Mouse (Mus musculus): ENCODE data around the gene Tmco4.
A peak's percentile ranks its signal among the peaks of the same experiment; 100 is the strongest.

The Tmco4 gene

DNA sequence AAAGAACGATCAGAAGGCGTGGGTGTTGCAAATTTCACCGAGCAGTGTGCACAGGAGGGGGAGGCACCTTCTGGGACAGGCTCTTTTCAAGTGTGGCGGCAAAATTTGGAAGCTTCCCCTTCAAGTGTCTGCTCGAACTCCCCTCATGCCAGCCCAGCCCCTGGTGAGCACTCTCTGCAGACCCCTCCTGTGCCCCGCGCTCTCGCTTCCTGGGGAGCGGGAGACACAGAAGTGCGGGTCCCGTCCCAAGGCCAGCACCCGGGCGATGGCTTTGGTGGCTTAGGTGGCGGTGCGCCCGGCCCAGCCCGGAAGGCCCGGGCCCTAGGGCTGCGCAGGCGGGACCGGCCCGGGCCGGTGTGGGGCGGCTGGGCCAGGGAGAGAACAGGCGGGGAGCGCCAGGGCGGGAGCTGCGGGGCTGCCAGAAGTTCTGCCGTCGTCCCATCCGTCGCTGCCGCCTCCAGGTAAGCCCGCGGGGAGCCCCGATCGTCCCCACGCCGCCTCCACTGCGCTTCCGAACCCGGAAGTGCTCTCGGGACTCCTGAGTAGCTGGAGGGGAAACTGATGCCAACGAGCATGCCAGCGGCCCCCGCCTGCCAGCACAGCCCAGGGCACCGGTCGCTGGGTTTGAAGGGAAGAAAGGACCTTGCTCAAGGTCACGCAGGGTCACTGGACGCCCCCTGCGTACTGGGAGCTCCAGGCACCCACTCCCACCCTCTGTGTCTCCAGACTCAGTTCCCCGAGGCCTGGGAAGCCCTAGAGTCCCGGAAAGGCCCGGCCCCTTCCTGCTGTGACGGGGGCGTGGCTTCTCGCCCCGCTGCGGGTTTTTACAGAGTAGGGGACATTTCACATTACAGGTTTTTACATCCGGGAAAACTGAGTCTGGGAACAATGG lies at the start of gene Tmco4:
Gene Tmco4, plus strand, starts transcription at position 62 of the 892 bp plus-strand sequence.
- peak in 1 of 2 experiments; percentile 45 for DNase-seq (ENCODE audit: low spot score in 2 of 2)

DNA sequence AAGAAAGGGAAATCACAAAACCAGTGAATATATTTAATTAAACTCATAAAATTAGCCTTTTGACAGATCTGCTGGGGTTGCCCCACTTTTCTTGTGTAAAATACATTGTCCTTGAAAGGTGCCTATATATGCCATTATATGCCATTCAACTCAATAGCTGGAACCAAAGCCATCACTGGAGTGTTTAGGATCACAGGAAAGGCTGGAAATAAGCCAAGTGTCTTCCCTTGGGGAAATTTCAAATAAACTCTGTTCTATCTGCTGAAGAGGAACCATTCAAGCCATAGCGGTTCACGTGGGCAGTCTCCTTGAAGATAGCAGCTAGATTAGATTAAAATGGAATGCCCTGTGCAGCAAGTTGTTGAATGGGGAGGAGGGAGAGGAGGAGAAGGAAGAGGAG lies 47.1 kb upstream of the Tmco4 start:
- no peak for DNase-seq (ENCODE audit: low spot score in 2 of 2)

DNA sequence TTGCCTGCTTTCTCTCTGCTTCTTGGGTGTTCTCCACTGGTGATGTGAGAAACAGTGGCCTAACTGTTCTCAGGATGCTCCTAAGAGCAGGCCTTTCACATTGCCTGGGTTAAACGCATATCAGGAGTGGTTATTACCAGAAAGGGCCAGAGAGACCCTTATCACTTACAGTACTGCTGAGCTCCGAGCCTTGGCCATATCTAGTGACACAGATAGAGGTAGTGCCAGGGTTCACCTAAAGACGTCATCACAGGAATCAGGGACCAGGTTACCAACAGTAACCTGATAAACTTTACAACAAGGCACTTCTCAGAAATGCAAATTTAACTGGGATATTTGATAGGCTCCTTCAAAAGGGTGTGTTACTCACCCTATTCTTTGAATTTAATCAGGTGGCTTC lies 38.8 kb upstream of the Tmco4 start:
- DNase-seq (ENCODE audit: low spot score in 2 of 2), result no peak

- DNase-seq (ENCODE audit: low spot score in 2 of 2), result no peak
Observed at GRCm38 (mm10) chr4:138934456-138935145, 38.1 kb upstream of the Tmco4 start.

- no peak for DNase-seq (ENCODE audit: low spot score in 2 of 2)
Observed at GRCm38 (mm10) chr4:138938495-138939269, 34.0 kb upstream of the Tmco4 start.

GRCm38 (mm10) chr4:138939481-138939880 lies 33.2 kb upstream of the Tmco4 start:
- DNase-seq (ENCODE audit: low spot score in 2 of 2), result no peak

- DNase-seq (ENCODE audit: low spot score in 2 of 2), result no peak
Observed at GRCm38 (mm10) chr4:138941401-138941800, 31.3 kb upstream of the Tmco4 start.

GRCm38 (mm10) chr4:138941966-138942365 lies 30.7 kb upstream of the Tmco4 start:
- no peak for DNase-seq (ENCODE audit: low spot score in 2 of 2)

DNA sequence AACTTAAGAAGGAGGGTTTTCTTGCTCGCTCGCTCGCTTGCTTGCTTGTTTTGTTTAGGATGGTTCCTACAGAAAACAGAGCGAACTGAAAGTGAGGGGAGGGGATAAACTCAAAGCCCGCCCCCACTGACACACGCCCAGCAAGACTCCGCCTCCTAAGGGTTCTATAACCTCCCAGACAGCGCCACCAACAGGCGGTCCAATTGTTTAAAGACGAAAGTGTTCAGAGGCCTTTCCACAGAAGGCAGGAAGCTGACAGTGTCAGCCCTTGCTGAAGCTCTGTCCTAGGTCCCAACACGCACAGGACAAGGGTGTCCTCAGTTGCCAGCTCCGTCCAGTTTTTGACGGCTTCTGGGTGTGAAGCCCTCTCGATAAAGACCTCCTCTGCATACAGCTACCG lies 29.0 kb upstream of the Tmco4 start:
- peak in 1 of 2 experiments; percentile 58 for DNase-seq (ENCODE audit: low spot score in 2 of 2)

DNA sequence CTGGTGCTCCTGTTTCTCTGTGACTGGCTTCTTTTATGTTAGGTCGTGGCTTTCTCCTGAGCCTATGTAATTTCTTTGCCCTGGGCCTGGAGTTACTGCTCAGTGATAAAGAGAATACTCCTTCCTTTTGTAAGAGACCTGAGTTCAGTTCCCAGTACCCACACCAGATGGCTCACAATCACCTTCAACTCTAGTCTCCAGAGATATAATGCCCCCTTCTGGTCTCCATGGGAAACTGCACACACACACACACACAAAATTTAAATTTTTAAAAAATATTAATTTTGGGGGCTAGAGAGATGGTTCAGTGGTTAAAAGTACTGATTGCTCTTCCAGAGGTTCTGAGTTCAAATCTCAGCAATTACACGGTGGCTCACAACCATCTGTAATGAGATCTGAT lies 24.4 kb upstream of the Tmco4 start:
- DNase-seq (ENCODE audit: low spot score in 2 of 2), result no peak

- no peak for DNase-seq (ENCODE audit: low spot score in 2 of 2)
Observed at GRCm38 (mm10) chr4:138958612-138959011, 14.1 kb upstream of the Tmco4 start.

DNA sequence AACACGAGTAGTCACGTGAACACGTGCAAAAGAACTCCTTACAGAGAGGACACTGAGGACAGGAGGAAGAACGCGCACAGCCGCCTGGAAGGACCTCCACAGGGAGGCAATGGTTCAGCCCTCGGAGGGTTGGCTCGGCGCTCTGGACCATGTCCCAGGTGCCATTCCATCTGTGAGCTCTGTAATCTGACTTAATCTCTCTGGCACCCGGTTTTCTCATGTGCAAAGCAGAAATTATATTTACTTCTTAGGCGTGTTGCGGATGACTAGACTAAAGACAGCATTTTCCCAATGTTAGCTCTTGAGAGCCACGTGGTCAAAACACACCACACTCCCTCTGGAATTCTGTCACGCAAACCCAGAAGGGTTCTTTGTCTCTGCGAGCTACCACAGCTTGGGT lies 13.6 kb upstream of the Tmco4 start:
- DNase-seq (ENCODE audit: low spot score in 2 of 2), result peak in 1 of 2 experiments; percentile 49

DNA sequence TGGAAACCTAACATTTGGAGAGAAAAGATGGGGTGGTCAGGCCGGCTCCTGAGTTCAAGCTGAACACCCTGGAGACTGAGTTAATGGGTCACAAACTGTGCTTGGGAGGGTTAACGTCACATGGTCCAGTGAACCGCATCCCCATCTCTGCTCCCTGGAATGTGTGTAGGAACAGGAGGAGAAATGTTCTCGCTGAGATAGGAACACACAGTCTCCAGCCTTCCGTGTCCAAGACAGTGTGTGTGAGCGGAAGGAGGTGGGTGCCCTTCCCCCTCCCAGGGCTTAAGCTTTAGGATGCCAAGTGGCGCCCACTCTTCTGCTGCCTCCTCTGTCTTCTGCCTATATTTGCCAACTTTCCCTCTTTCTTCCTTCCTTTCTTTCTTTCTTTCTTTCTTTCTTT lies 12.8 kb upstream of the Tmco4 start:
- peak in 1 of 2 experiments; percentile 43 for DNase-seq (ENCODE audit: low spot score in 2 of 2)

GRCm38 (mm10) chr4:138962719-138963118 lies 10.0 kb upstream of the Tmco4 start:
- DNase-seq (ENCODE audit: low spot score in 2 of 2), result no peak

DNA sequence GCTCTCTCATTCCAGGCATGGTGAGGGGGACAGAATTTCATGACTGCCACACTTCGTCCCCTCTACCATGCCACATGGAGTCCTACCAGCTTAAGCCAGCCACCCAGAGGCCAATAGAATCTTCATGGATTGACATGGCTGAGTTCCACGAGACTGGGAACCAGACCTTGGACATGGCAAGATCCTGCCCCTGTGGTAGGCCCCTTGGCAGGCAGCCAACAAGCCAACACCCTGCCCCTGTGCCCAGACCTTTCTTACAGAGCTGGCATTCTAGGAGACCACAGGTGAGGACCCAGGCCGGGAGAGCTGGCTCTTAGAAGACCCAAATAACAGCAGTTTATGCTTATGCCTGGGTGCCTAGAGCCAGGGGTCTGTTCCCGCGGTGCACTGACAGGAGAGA lies 6.8 kb upstream of the Tmco4 start:
- DNase-seq (ENCODE audit: low spot score in 2 of 2), result no peak

DNA sequence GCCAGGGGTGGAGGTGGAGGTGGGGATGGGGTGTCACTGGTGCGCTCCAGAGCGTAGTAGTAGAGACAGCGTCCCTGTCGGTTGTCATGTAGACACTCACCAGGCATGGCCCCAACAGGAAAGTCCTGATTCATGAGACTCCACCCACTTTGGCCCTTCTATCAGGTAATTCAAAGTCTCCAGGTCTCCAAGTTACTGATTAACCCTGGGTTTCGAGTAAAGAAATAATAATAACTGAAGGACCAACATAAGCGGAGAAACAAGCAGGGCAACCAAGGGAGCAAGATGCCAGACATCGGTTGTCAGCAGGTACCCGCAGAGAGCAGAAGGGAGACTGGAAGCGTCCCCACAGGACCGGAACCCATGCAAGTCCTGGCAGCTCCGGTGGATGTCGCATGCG lies 5.8 kb upstream of the Tmco4 start, which contains the start of gene Rnf186:
Gene Rnf186, plus strand, starts transcription at position 247 of the 400 bp plus-strand sequence.
- DNase-seq (ENCODE audit: low spot score in 2 of 2), result no peak

- DNase-seq (ENCODE audit: low spot score in 2 of 2), result no peak
Observed at GRCm38 (mm10) chr4:138967485-138967884, 5.2 kb upstream of the Tmco4 start.

DNA sequence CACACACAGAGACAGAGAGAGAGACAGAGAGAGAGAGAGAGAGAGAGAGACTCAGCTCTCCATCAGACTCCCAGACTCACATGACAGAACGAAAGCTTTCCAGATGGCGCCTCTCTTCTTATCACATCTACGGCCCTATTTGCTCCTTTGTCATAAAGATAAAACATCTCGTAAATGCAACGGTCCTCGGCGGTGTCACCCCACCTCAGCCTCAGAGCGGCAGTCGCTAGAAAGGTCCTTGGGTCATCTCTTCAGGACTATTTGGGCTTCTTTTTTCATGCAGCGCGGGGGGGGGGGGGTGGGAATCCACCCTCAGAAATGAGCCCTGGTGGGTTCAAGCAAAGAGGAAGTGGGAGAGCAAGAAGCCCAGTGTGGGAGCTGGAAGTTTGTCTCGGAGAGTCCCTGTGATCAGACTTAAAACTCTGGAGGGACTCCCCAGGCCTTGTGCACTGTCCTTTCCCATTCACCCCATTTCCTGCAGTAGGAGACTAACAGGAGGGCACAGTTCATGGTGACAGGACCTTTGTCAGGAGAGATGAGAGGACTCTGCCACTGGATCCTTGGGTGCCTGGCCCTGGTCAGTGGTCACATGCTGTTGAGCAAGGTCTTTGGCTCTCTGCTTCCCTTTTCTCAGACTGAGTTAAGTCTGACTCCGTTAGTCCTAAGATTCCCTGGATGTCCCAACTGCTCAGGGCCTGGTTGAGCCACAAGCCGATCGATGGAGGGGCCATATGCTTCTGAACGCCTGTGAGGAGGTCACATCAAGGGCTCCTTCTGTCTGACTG lies 3.7 kb upstream of the Tmco4 start:
- DNase-seq (ENCODE audit: low spot score in 2 of 2), result no peak

DNA sequence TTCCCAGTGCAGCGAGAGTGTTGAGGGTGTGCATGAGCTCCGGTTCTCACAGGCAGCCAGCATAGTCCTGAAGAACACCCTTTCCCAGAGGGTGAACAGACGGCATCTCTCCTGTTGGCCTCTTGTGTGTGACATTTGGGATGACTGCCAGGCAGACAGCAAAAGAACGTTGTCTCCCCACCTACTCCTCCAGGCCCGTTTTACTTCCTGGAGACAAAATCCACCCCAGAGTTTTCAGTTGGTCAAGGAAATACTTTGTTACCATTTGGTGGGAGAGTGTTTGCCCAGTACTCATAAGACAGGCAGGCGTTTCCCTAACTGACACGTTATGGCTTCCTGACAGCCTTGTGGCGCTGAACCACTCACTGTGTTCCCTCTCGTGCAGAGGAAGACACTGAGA lies 3.0 kb upstream of the Tmco4 start:
- no peak for DNase-seq (ENCODE audit: low spot score in 2 of 2)

- no peak for DNase-seq (ENCODE audit: low spot score in 2 of 2)
Observed at GRCm38 (mm10) chr4:138971371-138971770, 1.3 kb upstream of the Tmco4 start.

- DNase-seq (ENCODE audit: low spot score in 2 of 2), result peak; percentile 27 to 56
Observed at GRCm38 (mm10) chr4:138972139-138972826, 405 bp upstream of the Tmco4 start.

All from left cerebral cortex, adult 9 months (tissue).